Mouse (Mus musculus) neural tube, embryonic 11.5 days (tissue): ENCODE results near the gene Dync1i1. TPM values are rescaled to one million over a fixed set of nuclear protein-coding genes. Genes with fewer than 3 reads are reported as not detected.

Source experiments
- ATAC-seq: fragments of 200-750 bp; cut with Nextera tagmentation; 2 replicates; pipeline ENCODE4 v1.8.0; 2017; ENCODE audit warnings: moderate number of reproducible peaks, mild to moderate bottlenecking, moderate TSS enrichment, moderate library complexity; ENCODE audit not compliant: insufficient read depth, low FRiP score, low TSS enrichment
- DNase-seq: peaks from one replicate; pipeline ENCODE4 v3.0.0-alpha.2; 2015; ENCODE audit warnings: low spot score
- H3K27ac ChIP-seq: fragments of 300-500 bp; sonication (generic); 2 replicates; pipeline ENCODE4 v1.5.1; 2014; ENCODE audit warnings: low read depth, mild to moderate bottlenecking, low read length
- H3K27me3 ChIP-seq: fragments of 300-500 bp; sonication (generic); 2 replicates; pipeline ENCODE4 v1.6.1; 2014; ENCODE audit warnings: mild to moderate bottlenecking, low read length, mixed read lengths; ENCODE audit not compliant: control insufficient read depth, insufficient read depth
- H3K36me3 ChIP-seq: fragments of 300-500 bp; sonication (generic); 2 replicates; pipeline ENCODE4 v1.6.1; 2014; ENCODE audit warnings: mild to moderate bottlenecking, low read length, moderate library complexity, mixed read lengths; ENCODE audit not compliant: control insufficient read depth, insufficient read depth
- H3K4me1 ChIP-seq: fragments of 300-500 bp; sonication (generic); 2 replicates; pipeline ENCODE4 v1.6.1; 2014; ENCODE audit warnings: low read length, mixed read lengths; ENCODE audit not compliant: control insufficient read depth, insufficient read depth
- H3K4me2 ChIP-seq: fragments of 300-500 bp; sonication (generic); 2 replicates; pipeline ENCODE4 v1.6.1; 2014; ENCODE audit warnings: low read depth, mild to moderate bottlenecking, moderate library complexity
- H3K4me3 ChIP-seq: fragments of 300-500 bp; sonication (generic); 2 replicates; pipeline ENCODE4 v1.5.1; 2014; ENCODE audit warnings: low read depth, low read length
- H3K9ac ChIP-seq: fragments of 300-500 bp; sonication (generic); 2 replicates; pipeline ENCODE4 v1.6.1; 2014; ENCODE audit warnings: mild to moderate bottlenecking, low read length
- H3K9me3 ChIP-seq: fragments of 300-500 bp; sonication (generic); 2 replicates; pipeline ENCODE4 v1.6.1; 2016; ENCODE audit warnings: low read length; ENCODE audit not compliant: control insufficient read depth
- WGBS: fragments of 180-500 bp; shearing (Covaris S2); extraction: QIAGEN DNeasy Blood & Tissue Kit; methylation state at CpG from one replicate; pipeline ENCODE4 v1.1.7; 2014; 5-methylcytosine and 5-hydroxymethylcytosine counted together
- polyA plus RNA-seq: library from polyadenylated mRNA; unstranded; fragments of >200 nt; fragmentation: Nextera tagmentation; extraction: Ambion mirVana; gene quantifications from 2 replicates; pipeline ENCODE4 v1.2.1, GENCODE M21; 2014

Dync1i1 gene
- polyA plus RNA-seq, 1 experiment from 2014 or later, result 11.5 TPM

- WGBS, result 82% methylated on average over 7 of the region's 7 CpGs
- ATAC-seq (no peak), DNase-seq (no peak)
- Histone ChIP-seq H3K36me3 (no peaks in the 10 kb centered on the region), H3K27ac (no peak overlapping the region), H3K4me1 (no peaks in the 10 kb centered on the region), H3K4me3 (no peak overlapping the region), H3K9me3 (no peaks in the 10 kb centered on the region), H3K27me3 (no peaks in the 10 kb centered on the region), H3K9ac (no peak overlapping the region), H3K4me2 (no peak overlapping the region)
Measured at GRCm38 (mm10) chr6:5911295-5911694, 185.9 kb downstream of the Dync1i1 start.

GRCm38 (mm10) chr6:5915028-5915427 lies 189.6 kb downstream of the Dync1i1 start:
- Histone ChIP-seq H3K4me1 (no peaks in the 10 kb centered on the region), H3K27me3 (no peaks in the 10 kb centered on the region), H3K9me3 (no peaks in the 10 kb centered on the region), H3K36me3 (no peaks in the 10 kb centered on the region), H3K4me3 (no peak overlapping the region), H3K27ac (no peak overlapping the region), H3K9ac (no peak overlapping the region), H3K4me2 (no peak overlapping the region)
- ATAC-seq (no peak), DNase-seq (no peak)
- 74% methylated on average over 2 of the region's 2 CpGs for WGBS

GRCm38 (mm10) chr6:5920670-5921069 lies 195.2 kb downstream of the Dync1i1 start:
- H3K9ac ChIP-seq, result no peak overlapping the region
- H3K27ac ChIP-seq, result no peak overlapping the region
- no peaks in the 10 kb centered on the region for H3K4me1 ChIP-seq
- WGBS, result 78% methylated on average over 4 of the region's 4 CpGs
- no peaks in the 10 kb centered on the region for H3K27me3 ChIP-seq
- DNase-seq (no peak), ATAC-seq (no peak)
- no peak overlapping the region for H3K4me3 ChIP-seq
- no peak overlapping the region for H3K4me2 ChIP-seq
- no peaks in the 10 kb centered on the region for H3K9me3 ChIP-seq
- H3K36me3 ChIP-seq, result no peaks in the 10 kb centered on the region

GRCm38 (mm10) chr6:5922676-5923075 lies 197.2 kb downstream of the Dync1i1 start:
- DNase-seq, result no peak
- WGBS, result 64% methylated on average over 1 of the region's 1 CpGs

GRCm38 (mm10) chr6:5923148-5923547 lies 197.7 kb downstream of the Dync1i1 start:
- 93% methylated on average over 7 of the region's 7 CpGs for WGBS

More at GRCm38 (mm10) chr6:5922676-5923075, 197.2 kb downstream of the Dync1i1 start:
- H3K9ac ChIP-seq, result no peak overlapping the region
- no peaks in the 10 kb centered on the region for H3K27me3 ChIP-seq
- H3K4me1 ChIP-seq, result no peaks in the 10 kb centered on the region
- no peak overlapping the region for H3K4me2 ChIP-seq
- H3K9me3 ChIP-seq, result no peaks in the 10 kb centered on the region
- H3K27ac ChIP-seq, result no peak overlapping the region
- ATAC-seq, result no peak
- H3K36me3 ChIP-seq, result no peaks in the 10 kb centered on the region
- no peak overlapping the region for H3K4me3 ChIP-seq

GRCm38 (mm10) chr6:5930140-5930539 lies 204.7 kb downstream of the Dync1i1 start:
- DNase-seq (no peak), ATAC-seq (no peak)
- Histone ChIP-seq H3K27ac (no peak overlapping the region), H3K4me3 (no peak overlapping the region), H3K4me2 (no peak overlapping the region), H3K9me3 (no peaks in the 10 kb centered on the region), H3K36me3 (no peaks in the 10 kb centered on the region), H3K4me1 (no peaks in the 10 kb centered on the region), H3K27me3 (no peaks in the 10 kb centered on the region), H3K9ac (no peak overlapping the region)
- WGBS, result 92% methylated on average over 8 of the region's 8 CpGs

More at GRCm38 (mm10) chr6:5923148-5923547, 197.7 kb downstream of the Dync1i1 start:
- Histone ChIP-seq H3K4me3 (no peak overlapping the region), H3K4me1 (no peaks in the 10 kb centered on the region), H3K27ac (no peak overlapping the region), H3K27me3 (no peaks in the 10 kb centered on the region), H3K4me2 (no peak overlapping the region), H3K9ac (no peak overlapping the region), H3K36me3 (no peaks in the 10 kb centered on the region), H3K9me3 (no peaks in the 10 kb centered on the region)
- ATAC-seq (no peak), DNase-seq (no peak)

GRCm38 (mm10) chr6:5935587-5936353 lies 210.3 kb downstream of the Dync1i1 start:
- no peaks in the 10 kb centered on the region for H3K27me3 ChIP-seq
- no peaks in the 10 kb centered on the region for H3K4me1 ChIP-seq
- DNase-seq, result no peak
- no peak overlapping the region for H3K27ac ChIP-seq
- H3K4me2 ChIP-seq, result no peak overlapping the region
- no peak for ATAC-seq
- no peaks in the 10 kb centered on the region for H3K36me3 ChIP-seq
- WGBS, result 84% methylated on average over 8 of the region's 8 CpGs
- no peaks in the 10 kb centered on the region for H3K9me3 ChIP-seq
- H3K4me3 ChIP-seq, result no peak overlapping the region
- H3K9ac ChIP-seq, result no peak overlapping the region

- 48% methylated on average over 9 of the region's 9 CpGs for WGBS
- no peaks in the 10 kb centered on the region for H3K9me3 ChIP-seq
- DNase-seq (no peak), ATAC-seq (no peak)
- no peak overlapping the region for H3K9ac ChIP-seq
- no peak overlapping the region for H3K4me2 ChIP-seq
- H3K4me3 ChIP-seq, result no peak overlapping the region
- H3K4me1 ChIP-seq, result no peaks in the 10 kb centered on the region
- no peaks in the 10 kb centered on the region for H3K27me3 ChIP-seq
- H3K36me3 ChIP-seq, result no peaks in the 10 kb centered on the region
- no peak overlapping the region for H3K27ac ChIP-seq
Measured at GRCm38 (mm10) chr6:5949812-5950392, 224.5 kb downstream of the Dync1i1 start.
